Mouse (Mus musculus): ENCODE measurements at regions not wholly inside any gene's neighbourhood (a gene's known extent, or its start where the extent isn't known, plus 50 kb on each side); places are given as distances from the start of the nearest gene placed in this dataset.

- no peaks in the 10 kb centered on the region for H3K36me3 ChIP-seq (ENCODE audit: control insufficient read depth, insufficient read depth)
- no peak for TF ChIP-seq CEBPB (IDR thresholded peaks at IDR 0.05; ENCODE audit: low read depth)
- no peak for TF ChIP-seq FOSL1 (IDR thresholded peaks at IDR 0.05; ENCODE audit: insufficient read depth, low read length, poor library complexity, severe bottlenecking)
- peak; percentile 67 for TF ChIP-seq MAX (IDR thresholded peaks at IDR 0.05)
- TF ChIP-seq USF1 (IDR thresholded peaks at IDR 0.05; ENCODE audit: low read depth), result peak; percentile 16
- TF ChIP-seq MYOG (IDR thresholded peaks at IDR 0.05; ENCODE audit: control insufficient read depth, extremely low read depth, insufficient read length), result no peak
- TF ChIP-seq CTCF (IDR thresholded peaks at IDR 0.05; ENCODE audit: control insufficient read depth, insufficient read depth, insufficient read length), result no peak
- TF ChIP-seq MYOD1 (IDR thresholded peaks at IDR 0.05; ENCODE audit: control insufficient read depth, insufficient read length, low read depth), result no peak
- no peak overlapping the region for H3K4me3 ChIP-seq (ENCODE audit: insufficient read depth, poor library complexity, severe bottlenecking)
- no peak overlapping the region for H3ac ChIP-seq (ENCODE audit: control insufficient read depth, insufficient read length, low read depth)
- H3K79me2 ChIP-seq (ENCODE audit: control insufficient read depth, insufficient read depth), result no peaks in the 10 kb centered on the region
- H3K27me3 ChIP-seq (ENCODE audit: control insufficient read depth, insufficient read depth, insufficient read length), result no peaks in the 10 kb centered on the region
- no peaks in the 10 kb centered on the region for H3K79me3 ChIP-seq (ENCODE audit: low read depth)
These were observed 161.4 kb upstream of the D16Ertd472e start for GRCm38 (mm10) chr16:78737902-78738301.

GRCm38 (mm10) chr16:78730583-78731501 is 154.3 kb upstream of the D16Ertd472e start:
- TF ChIP-seq MYOG (IDR thresholded peaks at IDR 0.05; ENCODE audit: control insufficient read depth, extremely low read depth, insufficient read length), result no peak
- no peak for TF ChIP-seq MAX (IDR thresholded peaks at IDR 0.05)
- TF ChIP-seq CTCF (IDR thresholded peaks at IDR 0.05; ENCODE audit: control insufficient read depth, insufficient read depth, insufficient read length), result no peak
- no peak overlapping the region for H3ac ChIP-seq (ENCODE audit: control insufficient read depth, insufficient read length, low read depth)
- H3K79me2 ChIP-seq (ENCODE audit: control insufficient read depth, insufficient read depth), result no peaks in the 10 kb centered on the region
- no peaks in the 10 kb centered on the region for H3K27me3 ChIP-seq (ENCODE audit: control insufficient read depth, insufficient read depth, insufficient read length)
- no peak overlapping the region for H3K4me3 ChIP-seq (ENCODE audit: insufficient read depth, poor library complexity, severe bottlenecking)
- H3K79me3 ChIP-seq (ENCODE audit: low read depth), result no peaks in the 10 kb centered on the region
- H3K36me3 ChIP-seq (ENCODE audit: control insufficient read depth, insufficient read depth), result no peaks in the 10 kb centered on the region

- H3ac ChIP-seq (ENCODE audit: control insufficient read depth, insufficient read length, low read depth), result no peak overlapping the region
- H3K36me3 ChIP-seq (ENCODE audit: control insufficient read depth, insufficient read depth), result no peaks in the 10 kb centered on the region
- H3K27me3 ChIP-seq (ENCODE audit: control insufficient read depth, insufficient read depth, insufficient read length), result no peaks in the 10 kb centered on the region
- H3K79me3 ChIP-seq (ENCODE audit: low read depth), result no peaks in the 10 kb centered on the region
- no peaks in the 10 kb centered on the region for H3K79me2 ChIP-seq (ENCODE audit: control insufficient read depth, insufficient read depth)
- TF ChIP-seq MAX (IDR thresholded peaks at IDR 0.05) (no peak), CTCF (IDR thresholded peaks at IDR 0.05; ENCODE audit: control insufficient read depth, insufficient read depth, insufficient read length) (no peak), USF1 (IDR thresholded peaks at IDR 0.05; ENCODE audit: low read depth) (no peak), MYOG (IDR thresholded peaks at IDR 0.05; ENCODE audit: control insufficient read depth, extremely low read depth, insufficient read length) (no peak), CEBPB (IDR thresholded peaks at IDR 0.05; ENCODE audit: low read depth) (no peak), FOSL1 (IDR thresholded peaks at IDR 0.05; ENCODE audit: insufficient read depth, low read length, poor library complexity, severe bottlenecking) (no peak), MYOD1 (IDR thresholded peaks at IDR 0.05; ENCODE audit: control insufficient read depth, insufficient read length, low read depth) (no peak)
- H3K4me3 ChIP-seq (ENCODE audit: insufficient read depth, poor library complexity, severe bottlenecking), result no peak overlapping the region
These were observed 149.0 kb upstream of the D16Ertd472e start for GRCm38 (mm10) chr16:78725541-78725940.

- Histone ChIP-seq H3ac (ENCODE audit: control insufficient read depth, insufficient read length, low read depth) (no peak overlapping the region), H3K4me3 (ENCODE audit: insufficient read depth, poor library complexity, severe bottlenecking) (no peak overlapping the region), H3K79me2 (ENCODE audit: control insufficient read depth, insufficient read depth) (no peaks in the 10 kb centered on the region), H3K36me3 (ENCODE audit: control insufficient read depth, insufficient read depth) (no peaks in the 10 kb centered on the region), H3K27me3 (ENCODE audit: control insufficient read depth, insufficient read depth, insufficient read length) (no peaks in the 10 kb centered on the region), H3K79me3 (ENCODE audit: low read depth) (no peaks in the 10 kb centered on the region)
- no peak for TF ChIP-seq MAX (IDR thresholded peaks at IDR 0.05)
- TF ChIP-seq MYOD1 (IDR thresholded peaks at IDR 0.05; ENCODE audit: control insufficient read depth, insufficient read length, low read depth), result no peak
- TF ChIP-seq CTCF (IDR thresholded peaks at IDR 0.05; ENCODE audit: control insufficient read depth, insufficient read depth, insufficient read length), result no peak
- no peak for TF ChIP-seq FOSL1 (IDR thresholded peaks at IDR 0.05; ENCODE audit: insufficient read depth, low read length, poor library complexity, severe bottlenecking)
- no peak for TF ChIP-seq USF1 (IDR thresholded peaks at IDR 0.05; ENCODE audit: low read depth)
- TF ChIP-seq MYOG (IDR thresholded peaks at IDR 0.05; ENCODE audit: control insufficient read depth, extremely low read depth, insufficient read length), result no peak
- TF ChIP-seq CEBPB (IDR thresholded peaks at IDR 0.05; ENCODE audit: low read depth), result no peak
These were observed 133.4 kb upstream of the D16Ertd472e start for GRCm38 (mm10) chr16:78709943-78710342.

GRCm38 (mm10) chr16:78707566-78707965 is 131.1 kb upstream of the D16Ertd472e start:
- no peaks in the 10 kb centered on the region for H3K79me3 ChIP-seq (ENCODE audit: low read depth)
- H3K4me3 ChIP-seq (ENCODE audit: insufficient read depth, poor library complexity, severe bottlenecking), result no peak overlapping the region
- TF ChIP-seq MYOG (IDR thresholded peaks at IDR 0.05; ENCODE audit: control insufficient read depth, extremely low read depth, insufficient read length) (no peak), MAX (IDR thresholded peaks at IDR 0.05) (no peak), CTCF (IDR thresholded peaks at IDR 0.05; ENCODE audit: control insufficient read depth, insufficient read depth, insufficient read length) (no peak), CEBPB (IDR thresholded peaks at IDR 0.05; ENCODE audit: low read depth) (no peak), FOSL1 (IDR thresholded peaks at IDR 0.05; ENCODE audit: insufficient read depth, low read length, poor library complexity, severe bottlenecking) (no peak), USF1 (IDR thresholded peaks at IDR 0.05; ENCODE audit: low read depth) (no peak), MYOD1 (IDR thresholded peaks at IDR 0.05; ENCODE audit: control insufficient read depth, insufficient read length, low read depth) (no peak)
- H3K27me3 ChIP-seq (ENCODE audit: control insufficient read depth, insufficient read depth, insufficient read length), result no peaks in the 10 kb centered on the region
- no peak overlapping the region for H3ac ChIP-seq (ENCODE audit: control insufficient read depth, insufficient read length, low read depth)
- H3K36me3 ChIP-seq (ENCODE audit: control insufficient read depth, insufficient read depth), result no peaks in the 10 kb centered on the region
- no peaks in the 10 kb centered on the region for H3K79me2 ChIP-seq (ENCODE audit: control insufficient read depth, insufficient read depth)

Measured in C2C12 (cell line).